Mouse (Mus musculus) MEL-GATA-1-ER (cell line): ENCODE measurements around the gene Notum.

Source experiments
- DNase-seq: peaks from one replicate; pipeline ENCODE4 v3.0.0-alpha.2; 2012; ENCODE audit warnings: low read depth; ENCODE audit errors: extremely low read depth

Notum gene

GRCm38 (mm10) chr11:120661076-120661460, at the start of gene Notum:
TSS of gene Notum (minus strand) at chr11:120661175.
- no peak for DNase-seq

GRCm38 (mm10) chr11:120710672-120711071, 49.7 kb upstream of the Notum start:
- no peak for DNase-seq

DNA sequence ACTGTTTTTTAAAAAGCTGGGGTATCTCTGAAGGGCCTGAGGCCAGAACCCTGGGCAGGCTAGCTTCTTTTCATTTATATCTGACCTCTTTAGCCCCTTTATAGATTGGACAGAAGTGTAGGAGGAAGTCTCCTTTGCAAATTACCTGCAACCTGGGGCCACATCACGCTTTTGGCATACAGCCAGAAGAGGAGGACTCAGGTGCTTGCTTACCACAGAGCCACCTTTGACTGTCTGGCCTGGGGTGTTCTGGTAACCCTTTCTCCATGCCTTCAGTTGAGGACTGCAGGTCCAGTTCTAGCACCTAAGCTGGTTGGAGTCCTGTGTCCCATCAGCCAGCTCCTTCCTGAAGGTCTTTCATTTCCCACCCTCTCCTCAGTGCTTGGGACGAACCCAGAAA, 48.6 kb upstream of the Notum start:
- no peak for DNase-seq

GRCm38 (mm10) chr11:120707969-120708368, 47.0 kb upstream of the Notum start:
- DNase-seq: no peak

GRCm38 (mm10) chr11:120707225-120707624, 46.2 kb upstream of the Notum start:
- no peak for DNase-seq

GRCm38 (mm10) chr11:120706120-120706519, 45.1 kb upstream of the Notum start:
- DNase-seq: no peak

DNA sequence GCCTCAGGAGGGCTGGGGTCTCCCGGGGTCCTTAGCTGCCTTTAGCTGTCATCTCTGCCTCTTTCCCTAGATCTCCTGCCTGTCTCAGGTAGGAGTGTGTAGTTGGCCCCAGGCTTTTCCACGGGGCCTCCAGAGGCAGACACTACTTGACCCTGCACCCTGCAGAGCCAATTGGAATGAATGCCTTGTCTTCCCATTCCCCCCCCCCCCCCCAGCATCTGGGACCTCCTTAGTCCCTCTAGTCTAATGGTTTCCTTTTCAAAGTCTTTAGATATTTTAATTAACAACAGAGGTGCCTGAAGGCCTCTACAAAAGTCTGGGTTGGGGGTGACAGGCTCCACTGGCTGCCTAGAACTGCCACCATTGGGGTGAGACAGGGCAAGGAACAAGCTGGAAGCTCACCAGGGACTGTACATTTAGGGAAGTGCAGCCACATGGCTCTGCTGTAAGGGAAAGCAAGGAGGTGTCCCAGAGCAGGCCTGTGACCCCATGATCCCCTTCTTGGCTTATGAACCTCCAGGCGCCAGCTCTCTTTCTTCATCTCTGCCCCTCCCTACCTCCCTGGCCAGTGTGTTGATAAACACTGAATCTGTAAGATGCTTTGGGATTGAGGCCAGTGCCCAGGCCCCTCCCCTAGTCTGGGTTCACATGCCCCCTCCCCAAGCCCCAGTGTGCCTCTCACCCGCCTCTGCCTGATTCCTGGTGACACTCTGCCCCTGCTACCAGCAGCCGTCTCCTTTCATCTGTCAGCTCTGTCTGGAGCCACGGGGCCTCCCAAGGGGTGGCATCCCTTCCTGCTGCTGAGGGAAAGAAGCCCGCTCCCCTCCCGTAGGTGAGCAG, 43.7 kb upstream of the Notum start:
- DNase-seq: no peak

DNA sequence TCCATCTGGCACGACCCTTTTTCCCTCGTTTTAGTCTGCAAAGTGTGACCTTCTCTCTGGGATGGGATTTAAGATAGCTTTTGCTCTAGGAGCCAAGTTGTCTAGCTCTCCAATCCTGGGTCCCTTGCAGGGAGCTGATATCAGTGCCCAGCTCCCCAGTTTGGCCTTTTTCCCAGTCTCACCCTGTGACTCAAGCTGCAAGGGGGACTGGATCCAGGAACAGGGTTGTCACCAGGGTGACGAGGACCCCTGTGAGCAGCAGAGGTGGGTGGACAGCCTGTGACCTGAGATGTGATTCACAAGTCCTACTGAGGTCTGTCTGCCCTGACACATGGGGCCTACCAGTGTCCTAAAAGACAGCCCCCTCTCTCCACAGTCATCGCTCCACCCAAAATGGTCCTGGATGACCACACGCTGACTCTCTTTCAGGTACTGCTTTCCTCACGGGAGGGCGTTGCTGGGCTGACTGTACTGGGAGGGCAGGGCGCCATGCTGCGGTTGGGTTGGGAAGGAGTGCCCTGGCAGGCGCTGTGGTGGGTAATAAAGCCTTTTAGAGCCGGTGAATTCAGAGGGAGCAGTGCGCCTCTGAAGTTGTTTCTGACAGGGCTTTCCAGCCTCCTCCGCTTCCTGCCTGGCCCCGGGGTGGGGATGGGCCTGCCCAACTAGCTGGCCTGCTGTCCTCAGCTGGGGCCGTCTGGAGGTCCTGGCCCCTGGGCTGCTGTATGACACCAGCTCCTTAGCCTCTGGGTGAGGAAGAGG, 42.9 kb upstream of the Notum start:
- no peak for DNase-seq

DNA sequence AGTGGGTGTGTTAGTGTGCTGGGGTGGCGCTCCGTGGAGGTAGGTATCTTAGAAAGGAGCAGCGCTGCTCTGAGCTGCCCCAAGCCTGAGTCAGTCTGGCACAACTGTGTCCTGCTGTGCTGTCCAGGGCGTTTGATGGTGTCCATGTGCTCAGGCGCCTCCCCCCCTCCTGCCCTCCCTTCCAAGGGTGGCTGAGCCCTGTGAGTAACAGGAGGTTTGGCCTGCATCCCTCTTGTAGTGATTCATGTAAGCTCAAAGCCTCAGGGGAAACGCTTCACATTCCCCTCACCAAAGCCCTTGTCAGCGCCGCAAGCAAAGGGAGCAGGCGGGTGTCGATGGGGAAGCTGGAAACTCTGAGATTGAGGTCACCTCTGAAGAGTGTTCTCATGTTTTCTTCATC, 36.8 kb upstream of the Notum start:
- no peak for DNase-seq

GRCm38 (mm10) chr11:120696568-120696967, 35.6 kb upstream of the Notum start:
- no peak for DNase-seq

DNA sequence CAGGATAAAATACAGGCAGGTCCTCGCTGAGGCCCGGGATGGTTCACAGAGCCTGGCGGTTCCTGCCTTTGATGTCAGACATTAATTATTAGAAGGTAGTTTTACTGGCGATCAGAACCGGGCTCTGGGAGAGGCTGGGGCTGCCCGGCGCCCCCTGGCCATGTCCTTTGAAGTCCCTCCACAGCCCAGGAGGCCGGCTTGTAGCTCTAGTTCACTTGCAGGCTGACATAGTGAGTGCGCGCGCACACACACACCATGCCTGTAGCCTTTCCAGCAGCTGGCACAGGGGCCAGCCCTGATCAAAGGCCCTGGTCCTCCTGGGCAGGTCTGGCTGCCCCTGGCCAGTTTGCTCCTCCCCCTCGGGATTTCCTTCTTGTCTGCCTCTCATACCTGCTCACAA, 34.7 kb upstream of the Notum start:
- no peak for DNase-seq

- no peak for DNase-seq
These were observed 34.2 kb upstream of the Notum start for GRCm38 (mm10) chr11:120695184-120695583.

DNA sequence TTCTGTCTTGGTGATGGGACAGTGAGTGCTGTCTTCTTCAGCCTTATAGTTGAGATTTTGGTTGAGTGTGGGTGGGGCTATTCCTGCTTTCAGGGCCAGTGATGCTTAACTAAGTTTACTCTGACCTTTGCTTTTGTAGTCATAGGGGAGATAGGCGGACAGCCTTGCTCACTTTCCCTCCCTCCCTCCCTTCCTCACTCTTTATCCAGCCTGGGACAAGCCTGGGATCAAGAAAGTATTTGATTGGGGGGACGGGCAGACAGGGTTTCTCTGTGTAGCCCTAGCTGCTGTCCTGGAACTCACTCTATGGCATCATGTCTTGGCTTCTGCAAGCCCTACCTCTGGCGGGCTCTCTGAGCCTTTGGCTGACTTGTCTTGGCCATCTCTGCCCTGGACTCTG, 32.5 kb upstream of the Notum start:
- DNase-seq: no peak

DNA sequence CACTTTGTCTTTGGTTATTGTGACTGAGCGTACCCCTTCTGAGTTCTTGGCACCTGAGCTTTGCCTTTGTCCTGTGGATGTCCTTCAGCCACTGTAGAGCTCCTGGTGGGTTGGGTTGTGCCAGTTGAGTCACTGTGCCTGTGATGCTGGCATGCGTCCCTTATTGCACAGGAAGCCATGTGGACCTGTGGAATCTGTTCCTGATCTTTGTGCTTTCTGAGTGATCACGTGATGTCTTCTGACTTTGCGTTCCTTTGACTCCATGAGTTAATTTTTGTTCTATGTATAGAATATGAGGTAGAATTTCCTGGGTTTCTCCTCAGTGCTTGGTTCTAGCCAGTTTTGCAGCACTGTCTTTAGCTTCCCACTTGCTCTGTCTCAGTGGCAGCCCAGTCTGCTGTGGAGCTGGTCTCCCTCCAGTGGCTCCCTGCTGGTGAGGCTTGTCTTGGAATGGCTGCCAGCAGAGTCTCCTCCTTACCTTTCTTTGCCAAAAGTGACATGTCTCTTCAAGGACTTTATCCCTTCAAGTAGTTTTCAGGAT, 31.6 kb upstream of the Notum start:
- DNase-seq: no peak

DNA sequence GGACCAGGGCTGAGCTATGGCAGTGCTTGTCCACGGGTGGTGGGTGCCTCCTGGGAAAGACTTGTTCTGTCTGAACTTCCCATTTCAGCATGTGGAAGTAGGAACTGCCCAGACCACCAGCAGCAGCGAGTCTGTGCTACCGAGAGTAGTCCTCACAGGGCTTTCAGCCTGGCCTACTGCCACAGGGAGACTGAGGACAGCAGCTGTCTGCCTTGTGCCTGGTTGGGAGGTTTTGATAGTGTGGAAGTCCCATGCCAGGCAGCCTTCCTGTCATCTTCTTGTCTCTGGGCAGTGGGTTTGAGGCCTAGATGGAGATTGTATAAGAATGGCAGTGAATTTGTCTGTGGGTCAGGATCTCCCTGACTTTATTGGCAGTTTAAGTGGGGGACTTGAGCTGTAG, 28.4 kb upstream of the Notum start:
- DNase-seq: no peak

GRCm38 (mm10) chr11:120686650-120687272, 25.8 kb upstream of the Notum start:
- DNase-seq: no peak

- no peak for DNase-seq
These were observed 23.7 kb upstream of the Notum start for GRCm38 (mm10) chr11:120684660-120685059.

DNA sequence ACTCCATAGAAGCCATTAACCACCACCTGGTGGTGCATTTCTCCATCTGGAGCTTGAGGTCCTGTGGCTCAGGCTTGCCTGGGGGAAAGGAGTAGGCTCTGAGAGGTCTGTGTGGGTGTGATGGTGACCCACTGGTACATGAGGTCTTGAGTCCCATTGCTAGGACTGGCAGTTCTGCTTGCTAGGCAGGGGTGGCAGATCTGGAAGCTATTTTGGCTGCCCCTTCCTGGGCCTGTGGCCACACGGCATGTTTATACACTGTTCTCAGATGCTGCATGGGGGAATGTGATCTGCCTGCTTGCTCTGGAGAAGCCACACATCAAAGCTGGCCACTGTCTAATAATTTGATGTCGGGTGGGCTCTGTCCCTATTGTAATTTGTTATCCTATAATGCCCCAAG, 23.1 kb upstream of the Notum start:
- no peak for DNase-seq

GRCm38 (mm10) chr11:120683536-120683935, 22.6 kb upstream of the Notum start:
- DNase-seq: no peak

DNA sequence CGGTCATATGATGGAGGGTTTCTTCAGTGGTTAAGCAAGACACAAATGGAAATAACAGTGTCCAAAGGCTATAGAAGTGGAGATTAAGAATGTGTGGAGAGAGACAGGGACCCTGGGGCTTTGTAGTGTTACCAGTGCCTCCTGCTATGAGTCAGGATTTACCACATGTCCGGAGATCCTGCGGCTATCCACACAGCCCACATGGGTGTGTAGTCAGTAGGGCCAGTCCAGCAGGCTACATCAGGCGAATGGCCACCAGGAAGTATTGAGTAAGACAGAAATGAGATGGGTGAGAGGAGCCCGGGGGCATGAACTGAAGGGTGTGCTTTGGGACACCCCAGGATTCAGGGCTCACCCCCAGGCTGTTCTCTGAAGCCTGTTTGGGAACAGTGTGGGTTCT, 21.7 kb upstream of the Notum start:
- no peak for DNase-seq

GRCm38 (mm10) chr11:120679909-120680308, 18.9 kb upstream of the Notum start:
- no peak for DNase-seq

DNA sequence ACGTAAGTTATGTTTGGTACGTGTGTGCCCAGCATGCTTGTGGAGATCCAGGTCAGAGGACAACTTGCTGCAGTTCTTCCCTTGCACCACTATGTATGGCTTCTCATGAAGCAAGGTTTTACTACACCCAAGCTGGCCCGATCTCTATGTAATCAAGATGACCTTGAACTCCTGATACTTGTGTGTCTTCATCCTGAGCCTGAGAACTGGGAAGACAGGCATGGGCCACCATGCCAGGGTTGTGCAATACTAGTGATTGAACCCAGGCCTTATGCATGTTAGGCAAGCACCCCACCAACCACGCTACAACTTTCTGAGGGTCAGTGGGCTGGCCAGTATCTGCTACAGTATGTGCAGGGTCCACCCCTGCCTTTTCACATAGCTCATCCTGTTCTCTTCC, 16.0 kb upstream of the Notum start:
- no peak for DNase-seq
